Mouse (Mus musculus) spleen, adult 2 months (tissue): ENCODE data around the gene Mpzl3. TPM values are rescaled to one million over a fixed set of nuclear protein-coding genes. Genes with fewer than 3 reads are reported as not detected.

Experiments
- DNase-seq, 2 experiments: peaks; one replicate each; pipeline versions ENCODE4 v3.0.0 to v3.0.0-alpha.2; 2012 to 2021; ENCODE audit warnings: low spot score in 2 of 2, low read depth in 1 of 2
- H3K27ac ChIP-seq: fragments of 200-500 bp; 2 replicates; pipeline ENCODE4 v1.5.1; 2012; ENCODE audit warnings: low read length, inconsistent platforms; ENCODE audit not compliant: insufficient read depth
- H3K27me3 ChIP-seq: fragments of 200-500 bp; 2 replicates; pipeline ENCODE4 v1.6.1; 2012; ENCODE audit warnings: mild to moderate bottlenecking, moderate library complexity, low read length, inconsistent platforms; ENCODE audit not compliant: control insufficient read depth, insufficient read depth
- H3K36me3 ChIP-seq: fragments of 200-500 bp; 2 replicates; pipeline ENCODE4 v1.6.1; 2012; ENCODE audit warnings: mild to moderate bottlenecking, low read length, inconsistent platforms; ENCODE audit not compliant: control insufficient read depth, insufficient read depth
- H3K4me1 ChIP-seq: fragments of 200-500 bp; 2 replicates; pipeline ENCODE4 v1.6.1; 2011; ENCODE audit warnings: inconsistent platforms; ENCODE audit not compliant: control insufficient read depth, insufficient read depth, insufficient read length
- H3K4me3 ChIP-seq: fragments of 200-500 bp; 2 replicates; pipeline ENCODE4 v1.5.1; 2011; ENCODE audit warnings: mild to moderate bottlenecking, inconsistent platforms; ENCODE audit not compliant: insufficient read depth, insufficient read length; ENCODE audit errors: extremely low read depth
- CTCF ChIP-seq: fragments of 200-500 bp; IDR thresholded peaks from 2 replicates; pipeline ENCODE4 v1.5.1; 2011; ENCODE audit warnings: mild to moderate bottlenecking, inconsistent platforms; ENCODE audit not compliant: insufficient read depth, insufficient read length, insufficient replicate concordance; ENCODE audit errors: extremely low read depth
- POLR2A ChIP-seq: fragments of 200-500 bp; IDR thresholded peaks from 2 replicates; pipeline ENCODE4 v1.6.1; 2011; ENCODE audit warnings: low read depth, low read length, inconsistent platforms
- WGBS: fragments of 180-500 bp; shearing (Covaris S2); methylation state at CpG from one replicate; pipeline ENCODE4 v1.1.7; 2018; 5-methylcytosine and 5-hydroxymethylcytosine counted together
- polyA plus RNA-seq: library from polyadenylated mRNA; depleted of rRNA; stranded (reverse); fragments of >200 nt; gene quantifications from 2 replicates; pipeline ENCODE4 v1.2.3, GENCODE M21; 2012

Gene Mpzl3
- polyA plus RNA-seq, 1 experiment, result 1.7 TPM

- no peaks in the 10 kb centered on the region for H3K4me1 ChIP-seq
- no peak overlapping the region for H3K4me3 ChIP-seq
- H3K27me3 ChIP-seq, result no peaks in the 10 kb centered on the region
- H3K36me3 ChIP-seq, result no peaks in the 10 kb centered on the region; the same call in 1 of the 2 replicates
- 61% methylated on average over 6 of the region's 6 CpGs for WGBS
- no peak overlapping the region for H3K27ac ChIP-seq
- no peak for DNase-seq
- TF ChIP-seq CTCF (no peak), POLR2A (no peak)
These were observed 40.4 kb downstream of the Mpzl3 start for GRCm38 (mm10) chr9:45095149-45095937.

DNA sequence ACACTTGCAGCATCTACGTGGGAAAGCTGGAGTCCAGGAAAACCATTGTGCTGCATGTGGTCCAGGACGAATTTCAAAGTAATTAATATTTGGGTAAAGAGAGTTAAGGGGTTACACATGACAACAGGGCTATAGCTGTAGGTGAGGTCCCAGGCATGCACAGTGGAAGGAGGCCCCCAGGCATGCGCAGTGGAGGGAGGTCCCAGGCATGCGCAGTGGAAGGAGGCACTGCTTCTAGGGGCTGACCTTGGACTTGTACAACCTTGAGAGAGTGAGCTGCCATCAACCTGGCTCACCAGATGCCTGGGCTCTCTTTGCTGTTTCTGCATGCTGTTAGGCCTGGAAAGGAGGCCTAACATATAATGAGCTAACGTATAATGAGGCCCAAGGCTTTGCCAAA, 42.9 kb downstream of the Mpzl3 start:
- 88% methylated on average over 5 of the region's 5 CpGs for WGBS
- Histone ChIP-seq H3K27me3 (no peaks in the 10 kb centered on the region), H3K4me3 (no peak overlapping the region), H3K36me3 (peaks cover 2% of the 10 kb centered on the region; the same call in 1 of the 2 replicates), H3K4me1 (no peaks in the 10 kb centered on the region), H3K27ac (no peak overlapping the region)
- no peak for DNase-seq
- no peak for TF ChIP-seq POLR2A
- no peak for TF ChIP-seq CTCF

- Histone ChIP-seq H3K4me1 (no peaks in the 10 kb centered on the region), H3K27ac (no peak overlapping the region), H3K4me3 (no peak overlapping the region), H3K27me3 (no peaks in the 10 kb centered on the region), H3K36me3 (peaks cover 2% of the 10 kb centered on the region; the same call in 1 of the 2 replicates)
- TF ChIP-seq POLR2A (no peak), CTCF (no peak)
- DNase-seq, result no peak
- WGBS, result 6% methylated on average over 3 of the region's 3 CpGs
These were observed 43.4 kb downstream of the Mpzl3 start for GRCm38 (mm10) chr9:45098426-45098825.

DNA sequence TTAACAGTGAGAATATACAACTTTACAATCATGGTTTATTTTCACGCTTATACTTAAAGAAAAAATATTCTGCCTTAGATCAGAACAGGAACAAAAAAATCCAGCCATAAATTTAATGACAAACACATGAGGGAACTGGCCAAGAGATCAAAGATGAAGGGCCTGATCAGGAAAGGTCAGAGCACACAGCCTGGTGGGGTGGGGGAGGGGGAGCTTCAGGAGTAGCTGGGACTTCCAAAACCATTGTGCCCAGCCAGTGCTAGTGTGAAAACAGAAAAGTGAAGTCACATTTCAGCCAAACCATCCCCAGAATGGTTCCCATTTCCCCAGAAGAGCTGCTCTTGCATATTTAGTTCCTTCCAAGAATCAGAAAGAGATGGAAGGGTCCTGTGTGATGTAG, 47.5 kb downstream of the Mpzl3 start:
- Histone ChIP-seq H3K4me1 (no peaks in the 10 kb centered on the region), H3K27me3 (no peaks in the 10 kb centered on the region), H3K4me3 (no peak overlapping the region), H3K27ac (no peak overlapping the region), H3K36me3 (peaks cover 3% of the 10 kb centered on the region; the same call in 1 of the 2 replicates)
- DNase-seq, result no peak
- 85% methylated on average over 1 of the region's 1 CpGs for WGBS
- TF ChIP-seq CTCF, result no peak
- TF ChIP-seq POLR2A, result no peak

DNA sequence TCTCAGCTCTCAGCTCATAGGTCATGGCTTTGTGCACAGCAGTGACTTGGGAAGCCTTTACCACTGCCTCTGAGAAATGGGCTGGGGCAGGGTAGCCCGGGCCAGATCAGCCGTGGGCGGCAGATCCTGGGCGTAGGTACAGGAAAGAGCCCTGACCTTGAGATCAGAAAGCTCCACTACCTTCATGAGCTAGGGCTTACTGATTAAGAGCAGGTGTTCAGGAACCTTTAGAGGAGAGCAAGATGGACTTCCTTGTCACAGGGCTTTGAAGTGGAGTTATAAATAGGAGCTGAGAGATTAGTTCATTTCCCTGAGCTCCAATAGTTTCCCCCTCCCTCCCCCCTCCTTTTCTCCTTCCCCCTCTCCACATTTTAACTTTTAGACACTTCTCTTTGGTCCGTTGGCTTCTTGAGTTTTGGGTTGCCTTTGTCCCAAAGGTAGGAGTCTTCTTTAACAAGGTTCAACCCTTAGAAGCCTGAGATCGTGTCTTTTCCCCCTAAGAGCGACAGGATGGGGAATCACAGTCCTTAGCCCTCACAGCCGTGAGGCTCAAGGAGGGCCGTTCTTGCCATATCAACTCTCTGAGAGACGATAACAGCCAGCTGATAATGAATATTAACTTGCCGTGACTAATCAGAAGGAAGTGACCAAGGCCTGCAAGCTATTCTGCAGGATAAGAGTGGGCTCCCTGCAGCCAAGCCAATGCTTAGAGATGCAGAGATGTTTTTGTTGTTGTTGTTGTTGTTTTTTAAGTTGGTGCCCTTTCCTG, 48.4 kb downstream of the Mpzl3 start:
- no peaks in the 10 kb centered on the region for H3K4me1 ChIP-seq
- 67% methylated on average over 11 of the region's 11 CpGs for WGBS
- H3K27ac ChIP-seq, result no peak overlapping the region
- TF ChIP-seq CTCF (no peak), POLR2A (no peak)
- H3K27me3 ChIP-seq, result no peaks in the 10 kb centered on the region
- no peak for DNase-seq
- peaks cover 3% of the 10 kb centered on the region; the same call in 1 of the 2 replicates for H3K36me3 ChIP-seq
- H3K4me3 ChIP-seq, result no peak overlapping the region

DNA sequence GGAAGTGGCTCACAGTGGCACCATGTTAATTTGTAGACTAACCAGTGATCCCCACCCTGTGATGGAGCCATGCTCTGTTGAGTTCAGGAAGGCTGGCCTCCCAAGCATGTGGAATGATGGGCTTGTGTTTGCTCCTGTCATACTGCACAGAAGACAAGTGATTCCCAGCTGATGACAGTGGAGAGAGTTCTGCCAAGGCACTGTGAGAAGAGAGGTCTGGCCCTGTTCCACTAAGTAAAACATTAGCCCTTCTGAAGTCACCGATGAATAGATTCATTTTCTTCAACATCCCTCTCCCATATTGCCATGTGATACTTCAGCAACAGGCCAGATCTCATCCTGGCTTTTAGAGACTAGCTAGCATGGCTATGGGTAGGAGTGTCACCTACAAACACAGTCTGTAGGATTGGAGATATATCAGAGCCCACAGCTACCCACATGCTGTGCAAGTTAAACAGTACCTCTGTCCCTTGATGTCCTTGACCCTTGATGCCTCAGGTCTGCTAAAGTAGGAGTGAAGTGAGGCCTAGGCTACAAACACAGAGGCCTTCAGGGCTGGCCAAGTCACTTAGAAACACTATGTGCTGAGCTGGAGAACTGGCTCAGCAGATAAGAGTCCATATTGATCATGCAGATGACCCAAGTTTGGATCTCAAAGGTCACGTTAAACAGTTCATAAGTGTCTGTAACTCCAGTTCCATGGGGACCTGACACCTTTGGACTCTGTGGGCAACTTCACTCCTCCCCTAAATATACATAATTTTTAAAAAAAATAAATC, 50.8 kb downstream of the Mpzl3 start:
- Histone ChIP-seq H3K27ac (no peak overlapping the region), H3K27me3 (no peaks in the 10 kb centered on the region), H3K4me3 (no peak overlapping the region), H3K36me3 (peaks cover 3% of the 10 kb centered on the region; the same call in 1 of the 2 replicates), H3K4me1 (no peaks in the 10 kb centered on the region)
- WGBS, result 94% methylated on average over 2 of the region's 2 CpGs
- DNase-seq, result no peak
- TF ChIP-seq POLR2A (no peak), CTCF (no peak)

GRCm38 (mm10) chr9:45115706-45116105, 60.7 kb downstream of the Mpzl3 start:
- DNase-seq, result no peak
- no peaks in the 10 kb centered on the region for H3K36me3 ChIP-seq
- H3K27me3 ChIP-seq, result no peaks in the 10 kb centered on the region
- H3K4me1 ChIP-seq, result peaks cover 3% of the 10 kb centered on the region; the same call in 1 of the 2 replicates
- WGBS, result 43% methylated on average over 14 of the region's 14 CpGs
- no peak overlapping the region for H3K27ac ChIP-seq
- H3K4me3 ChIP-seq, result no peak overlapping the region
- TF ChIP-seq CTCF, result no peak
